Mouse (Mus musculus): ENCODE measurements around the gene Atat1. TPM values are rescaled to one million over a fixed set of nuclear protein-coding genes. Genes with fewer than 3 reads are reported as not detected.
A peak's percentile ranks its signal among the peaks of the same experiment; 100 is the strongest.

Atat1 gene
- polyA plus RNA-seq, 1 experiment: 63.9 TPM

GRCm38 (mm10) chr17:35922566-35922965 lies 12.7 kb upstream of the Atat1 start:
- H3K27me3 ChIP-seq (ENCODE audit: control insufficient read depth, insufficient read depth, low read length): no peaks in the 10 kb centered on the region
- H3K36me3 ChIP-seq (ENCODE audit: control insufficient read depth, insufficient read depth, low read length): peaks cover 50% of the 10 kb centered on the region
- TF ChIP-seq CTCF (IDR thresholded peaks at IDR 0.05; ENCODE audit: borderline replicate concordance, control insufficient read depth, extremely low read depth, insufficient read depth, low read length, poor library complexity) (no peak), POLR2A (IDR thresholded peaks at IDR 0.05; ENCODE audit: control insufficient read depth, extremely low read depth, insufficient read depth, low read length, poor library complexity) (no peak)
- H3K4me3 ChIP-seq (ENCODE audit: control insufficient read depth, insufficient read depth, low read length): no peak overlapping the region
- 86% methylated on average over 3 of the region's 3 CpGs for WGBS
- DNase-seq: no peak
- no peak overlapping the region for H3K27ac ChIP-seq (ENCODE audit: control insufficient read depth, insufficient read depth, low read length)
- H3K4me1 ChIP-seq (replicated peaks; ENCODE audit: control insufficient read depth, insufficient read depth, low read length): peaks cover 6% of the 10 kb centered on the region

DNA sequence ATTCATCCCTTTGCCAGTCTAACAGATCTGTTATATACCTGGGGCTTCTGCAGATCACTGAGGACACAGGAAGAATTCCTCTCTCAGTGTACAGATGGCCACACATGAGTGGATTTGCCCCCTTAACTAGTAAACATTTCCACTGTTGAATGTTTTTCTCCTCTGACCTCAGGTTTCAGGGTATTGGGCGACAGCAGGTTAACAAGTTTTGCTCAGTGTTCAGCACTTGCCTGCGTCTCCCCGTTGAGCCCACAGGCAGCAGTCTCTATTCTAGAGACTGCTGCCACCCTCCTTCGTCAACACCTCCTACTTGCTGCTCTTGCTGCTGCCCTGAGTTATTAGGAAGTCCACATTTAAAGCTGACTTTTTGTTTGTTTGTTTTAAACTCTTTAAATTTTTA lies 11.8 kb upstream of the Atat1 start:
- no peak for DNase-seq
- H3K4me3 ChIP-seq (ENCODE audit: control insufficient read depth, insufficient read depth, low read length): no peak overlapping the region
- TF ChIP-seq CTCF (IDR thresholded peaks at IDR 0.05; ENCODE audit: borderline replicate concordance, control insufficient read depth, extremely low read depth, insufficient read depth, low read length, poor library complexity) (no peak), POLR2A (IDR thresholded peaks at IDR 0.05; ENCODE audit: control insufficient read depth, extremely low read depth, insufficient read depth, low read length, poor library complexity) (no peak)
- H3K27ac ChIP-seq (ENCODE audit: control insufficient read depth, insufficient read depth, low read length): no peak overlapping the region
- 95% methylated on average over 4 of the region's 4 CpGs for WGBS
- H3K27me3 ChIP-seq (ENCODE audit: control insufficient read depth, insufficient read depth, low read length): no peaks in the 10 kb centered on the region
- H3K36me3 ChIP-seq (ENCODE audit: control insufficient read depth, insufficient read depth, low read length): peaks cover 48% of the 10 kb centered on the region
- peaks cover 6% of the 10 kb centered on the region for H3K4me1 ChIP-seq (replicated peaks; ENCODE audit: control insufficient read depth, insufficient read depth, low read length)

DNA sequence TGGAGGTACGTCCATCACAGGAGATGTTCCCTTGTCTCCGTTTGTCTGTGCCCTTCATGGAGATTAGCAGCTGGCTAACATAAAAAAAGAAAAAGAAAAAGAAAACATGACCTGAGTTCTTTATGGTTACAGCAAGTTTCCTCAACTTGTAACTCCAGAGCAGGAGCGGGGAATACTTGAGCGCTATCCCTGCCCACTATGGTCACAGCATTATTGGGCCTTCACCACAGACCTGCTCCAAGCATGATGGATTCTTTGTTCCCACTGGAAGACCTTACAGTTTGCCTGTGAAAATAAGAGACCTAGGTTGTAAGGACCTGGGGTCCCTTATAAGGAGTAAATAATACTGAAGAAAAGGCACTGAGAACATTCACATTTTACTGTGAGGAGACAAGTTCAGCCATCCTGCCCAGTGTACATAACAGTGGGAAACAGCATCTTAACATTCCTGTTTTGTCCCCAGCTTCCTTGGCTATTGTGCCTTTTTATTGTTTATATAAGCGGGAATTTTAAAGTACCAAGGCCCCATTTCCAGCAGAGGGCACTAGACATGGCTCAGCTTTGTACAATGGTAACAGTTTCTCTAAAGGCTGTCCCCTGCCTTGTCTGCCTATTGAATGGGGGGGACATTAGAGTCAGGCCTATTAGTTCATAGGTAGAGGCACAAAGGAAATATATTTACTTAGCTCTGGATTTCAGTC lies 11.1 kb upstream of the Atat1 start:
- 93% methylated on average over 5 of the region's 5 CpGs for WGBS
- H3K4me3 ChIP-seq (ENCODE audit: control insufficient read depth, insufficient read depth, low read length): no peak overlapping the region
- peak; percentile 37 for DNase-seq
- TF ChIP-seq CTCF (IDR thresholded peaks at IDR 0.05; ENCODE audit: borderline replicate concordance, control insufficient read depth, extremely low read depth, insufficient read depth, low read length, poor library complexity): no peak
- no peak for TF ChIP-seq POLR2A (IDR thresholded peaks at IDR 0.05; ENCODE audit: control insufficient read depth, extremely low read depth, insufficient read depth, low read length, poor library complexity)
- peaks cover 41% of the 10 kb centered on the region for H3K36me3 ChIP-seq (ENCODE audit: control insufficient read depth, insufficient read depth, low read length)
- H3K27me3 ChIP-seq (ENCODE audit: control insufficient read depth, insufficient read depth, low read length): no peaks in the 10 kb centered on the region
- no peak overlapping the region for H3K27ac ChIP-seq (ENCODE audit: control insufficient read depth, insufficient read depth, low read length)
- H3K4me1 ChIP-seq (replicated peaks; ENCODE audit: control insufficient read depth, insufficient read depth, low read length): peaks cover 6% of the 10 kb centered on the region

DNA sequence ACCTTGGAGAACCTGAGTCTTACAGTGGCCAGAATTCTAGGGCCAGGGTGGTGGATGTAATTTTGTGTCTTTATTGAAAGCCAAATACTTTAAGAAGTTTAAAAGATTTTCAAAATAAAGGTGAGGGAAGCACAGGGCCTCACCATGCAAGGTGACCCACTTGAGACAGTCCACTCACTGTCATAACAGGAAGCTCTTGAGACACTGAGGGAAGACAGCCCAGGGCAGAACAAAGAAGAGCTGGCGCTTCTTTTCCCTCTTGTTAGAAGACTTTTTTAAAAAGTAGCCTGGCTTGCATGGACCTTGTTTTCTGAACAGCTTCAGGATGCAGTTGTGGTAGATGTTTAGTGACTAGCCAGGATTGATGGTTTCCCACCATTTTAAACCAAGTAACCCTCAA lies 10.5 kb upstream of the Atat1 start:
- WGBS: 89% methylated on average over 1 of the region's 1 CpGs
- H3K4me1 ChIP-seq (replicated peaks; ENCODE audit: control insufficient read depth, insufficient read depth, low read length): peaks cover 8% of the 10 kb centered on the region
- H3K27ac ChIP-seq (ENCODE audit: control insufficient read depth, insufficient read depth, low read length): no peak overlapping the region
- no peak overlapping the region for H3K4me3 ChIP-seq (ENCODE audit: control insufficient read depth, insufficient read depth, low read length)
- DNase-seq: no peak
- no peaks in the 10 kb centered on the region for H3K27me3 ChIP-seq (ENCODE audit: control insufficient read depth, insufficient read depth, low read length)
- peaks cover 34% of the 10 kb centered on the region for H3K36me3 ChIP-seq (ENCODE audit: control insufficient read depth, insufficient read depth, low read length)
- TF ChIP-seq CTCF (IDR thresholded peaks at IDR 0.05; ENCODE audit: borderline replicate concordance, control insufficient read depth, extremely low read depth, insufficient read depth, low read length, poor library complexity) (no peak), POLR2A (IDR thresholded peaks at IDR 0.05; ENCODE audit: control insufficient read depth, extremely low read depth, insufficient read depth, low read length, poor library complexity) (no peak)

- no peak for DNase-seq
- no peaks in the 10 kb centered on the region for H3K27me3 ChIP-seq (ENCODE audit: control insufficient read depth, insufficient read depth, low read length)
- no peak overlapping the region for H3K4me3 ChIP-seq (ENCODE audit: control insufficient read depth, insufficient read depth, low read length)
- peaks cover 9% of the 10 kb centered on the region for H3K4me1 ChIP-seq (replicated peaks; ENCODE audit: control insufficient read depth, insufficient read depth, low read length)
- no peak overlapping the region for H3K27ac ChIP-seq (ENCODE audit: control insufficient read depth, insufficient read depth, low read length)
- no peak for TF ChIP-seq POLR2A (IDR thresholded peaks at IDR 0.05; ENCODE audit: control insufficient read depth, extremely low read depth, insufficient read depth, low read length, poor library complexity)
- TF ChIP-seq CTCF (IDR thresholded peaks at IDR 0.05; ENCODE audit: borderline replicate concordance, control insufficient read depth, extremely low read depth, insufficient read depth, low read length, poor library complexity): no peak
- WGBS: 72% methylated on average over 6 of the region's 6 CpGs
- H3K36me3 ChIP-seq (ENCODE audit: control insufficient read depth, insufficient read depth, low read length): peaks cover 29% of the 10 kb centered on the region
These were observed 10.0 kb upstream of the Atat1 start for GRCm38 (mm10) chr17:35919864-35920301.

DNA sequence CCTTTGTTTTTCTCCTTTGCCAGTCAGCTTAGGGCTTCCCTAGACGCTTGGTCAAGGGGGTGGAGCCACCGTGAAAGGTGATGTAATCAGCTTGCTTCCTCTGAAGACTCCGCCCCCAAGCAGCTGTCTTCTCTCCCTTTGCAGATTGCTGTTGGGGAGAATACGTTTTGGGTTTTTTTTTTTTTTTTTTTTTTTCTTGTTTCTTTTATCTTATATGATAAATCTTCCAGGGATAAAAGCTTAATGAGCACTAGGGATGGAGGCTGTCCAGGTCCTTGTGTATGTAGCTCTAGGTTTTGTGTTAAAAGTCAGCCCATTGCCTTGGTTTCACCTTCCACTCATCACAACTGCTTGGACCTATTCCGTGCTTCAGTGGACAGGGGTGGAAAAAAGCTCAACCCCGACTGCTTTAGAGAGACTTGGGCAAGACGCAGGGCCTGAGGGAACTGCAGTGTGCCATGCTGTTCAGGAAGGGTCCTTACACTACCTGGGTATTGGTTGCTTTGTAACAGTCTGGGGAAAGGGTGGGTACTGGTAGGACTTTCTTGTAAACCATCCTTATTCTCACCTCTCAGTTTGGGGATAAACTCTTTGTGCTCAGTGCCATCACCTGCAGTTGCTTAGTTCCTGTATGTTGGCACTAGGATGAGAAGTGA lies 9.3 kb upstream of the Atat1 start:
- peaks cover 22% of the 10 kb centered on the region for H3K36me3 ChIP-seq (ENCODE audit: control insufficient read depth, insufficient read depth, low read length)
- WGBS: 8% methylated on average over 7 of the region's 7 CpGs
- H3K4me3 ChIP-seq (ENCODE audit: control insufficient read depth, insufficient read depth, low read length): peak overlapping the region; percentile 39
- H3K4me1 ChIP-seq (replicated peaks; ENCODE audit: control insufficient read depth, insufficient read depth, low read length): peaks cover 9% of the 10 kb centered on the region
- H3K27ac ChIP-seq (ENCODE audit: control insufficient read depth, insufficient read depth, low read length): peak overlapping the region; percentile 75
- TF ChIP-seq POLR2A (IDR thresholded peaks at IDR 0.05; ENCODE audit: control insufficient read depth, extremely low read depth, insufficient read depth, low read length, poor library complexity) (0 out of 2 replicates have a peak, but pooled peaks have one; percentile 36), CTCF (IDR thresholded peaks at IDR 0.05; ENCODE audit: borderline replicate concordance, control insufficient read depth, extremely low read depth, insufficient read depth, low read length, poor library complexity) (no peak)
- DNase-seq: peak; percentile 97
- no peaks in the 10 kb centered on the region for H3K27me3 ChIP-seq (ENCODE audit: control insufficient read depth, insufficient read depth, low read length)

Data from thymus, adult 2 months (tissue).